11 mouse cellular contexts compared by ENCODE assay signal in genomic region chr3:45276783-45277182, GRCm38 (mm10).
"Had no signal": no experiment of that assay in that cellular context is flagged by ENCODE, and none has a peak within 500 bp of the region (broad histone marks: within the 10 kb centered on the region; RNA-seq: fewer than 3 reads in every experiment).

No protein-coding gene starts in this region.

- DNase-seq: kidney, adult 11 months; kidney, adult 8-10 months; kidney, postnatal 10 days; kidney, postnatal 36 days; layer of hippocampus, adult 9-11 months; liver, embryonic 13.5 days; lung, adult 2 months; lung, postnatal 14 days; lung, postnatal 4 days; midbrain, embryonic 14.5 days; thymus, postnatal 25 days had no signal
